Mouse (Mus musculus) kidney, embryonic 14.5 days (tissue): ENCODE results near the gene C1s2. TPM values are rescaled to one million over a fixed set of nuclear protein-coding genes. Genes with fewer than 3 reads are reported as not detected.
A peak's percentile ranks its signal among the peaks of the same experiment; 100 is the strongest.
"Not testable (repeated sequence)": the region's sequence is repeated elsewhere in the genome, so short reads cannot be mapped to it uniquely, and the experiment has no call there.

Experiments
- ATAC-seq: fragments of 200-750 bp; cut with Nextera tagmentation; 2 replicates; pipeline ENCODE4 v1.8.0; 2017; ENCODE audit warnings: moderate number of reproducible peaks, mild to moderate bottlenecking, moderate TSS enrichment, moderate library complexity; ENCODE audit not compliant: low FRiP score, low TSS enrichment
- H3K27ac ChIP-seq: fragments of 300-500 bp; sonication (generic); 2 replicates; pipeline ENCODE4 v1.5.1; 2014; ENCODE audit warnings: low read depth, mild to moderate bottlenecking, low read length, moderate library complexity, mixed read lengths
- H3K27me3 ChIP-seq: fragments of 300-500 bp; sonication (generic); 2 replicates; pipeline ENCODE4 v1.6.1; 2014; ENCODE audit warnings: mild to moderate bottlenecking, low read length; ENCODE audit not compliant: control insufficient read depth, insufficient read depth
- H3K36me3 ChIP-seq: fragments of 300-500 bp; sonication (generic); 2 replicates; pipeline ENCODE4 v1.6.1; 2014; ENCODE audit warnings: low read length, mixed read lengths; ENCODE audit not compliant: control insufficient read depth, insufficient read depth
- H3K4me1 ChIP-seq: fragments of 300-500 bp; sonication (generic); 2 replicates; pipeline ENCODE4 v1.6.1; 2014; ENCODE audit warnings: low read length, mixed read lengths; ENCODE audit not compliant: control insufficient read depth, insufficient read depth
- H3K4me2 ChIP-seq: fragments of 300-500 bp; sonication (generic); replicated peaks from 2 replicates; pipeline ENCODE4 v1.6.1; 2014; ENCODE audit warnings: low read depth, mild to moderate bottlenecking, low read length
- H3K4me3 ChIP-seq: fragments of 300-500 bp; sonication (generic); 2 replicates; pipeline ENCODE4 v1.5.1; 2014; ENCODE audit warnings: mild to moderate bottlenecking, low read length
- H3K9ac ChIP-seq: fragments of 300-500 bp; sonication (generic); 2 replicates; pipeline ENCODE4 v1.6.1; 2014; ENCODE audit warnings: low read depth, mild to moderate bottlenecking, low read length, moderate library complexity
- H3K9me3 ChIP-seq: fragments of 300-500 bp; sonication (generic); 2 replicates; pipeline ENCODE4 v1.6.1; 2016; ENCODE audit warnings: low read length; ENCODE audit not compliant: control insufficient read depth
- WGBS: fragments of 180-500 bp; shearing (Covaris S2); extraction: QIAGEN DNeasy Blood & Tissue Kit; methylation state at CpG from one replicate; pipeline ENCODE4 v1.1.7; 2014; 5-methylcytosine and 5-hydroxymethylcytosine counted together
- polyA plus RNA-seq: library from polyadenylated mRNA; unstranded; fragments of >200 nt; fragmentation: Nextera tagmentation; extraction: Ambion mirVana; gene quantifications from 2 replicates; pipeline ENCODE4 v1.2.1, GENCODE M21; 2014

Gene C1s2
- polyA plus RNA-seq, 1 experiment from 2014 or later = 0.08 TPM

- Histone ChIP-seq H3K4me1 (no peaks in the 10 kb centered on the region), H3K27ac (no peak overlapping the region), H3K9me3 (peaks cover 7% of the 10 kb centered on the region; the same call in 1 of the 2 replicates), H3K9ac (no peak overlapping the region), H3K27me3 (no peaks in the 10 kb centered on the region), H3K36me3 (no peaks in the 10 kb centered on the region), H3K4me3 (no peak overlapping the region), H3K4me2 (no peak overlapping the region)
- no peak for ATAC-seq
- WGBS = 79% methylated on average over 2 of the region's 2 CpGs
These were observed 22.2 kb upstream of the C1s2 start for GRCm38 (mm10) chr6:124658067-124658466.

DNA sequence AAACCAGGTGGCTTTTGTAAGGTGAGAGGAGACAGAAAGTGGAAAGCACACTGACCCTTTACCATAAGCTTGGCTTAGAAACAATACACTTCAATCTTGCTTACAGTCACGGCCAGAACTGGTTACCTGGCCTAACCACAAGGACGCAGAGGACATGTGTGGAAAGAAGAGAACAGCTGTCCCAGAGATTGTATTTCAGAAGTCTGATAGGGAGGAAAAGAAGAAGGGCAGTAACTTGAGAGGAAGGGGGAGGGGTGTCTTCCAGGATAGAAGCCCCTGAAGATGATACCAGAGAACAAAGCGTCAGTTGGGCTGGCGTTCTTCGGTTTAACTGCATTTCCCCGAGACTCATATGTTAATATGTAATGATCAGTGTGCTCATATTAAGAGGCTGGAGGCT lies 20.0 kb upstream of the C1s2 start:
- Histone ChIP-seq H3K36me3 (no peaks in the 10 kb centered on the region), H3K4me1 (no peaks in the 10 kb centered on the region), H3K27ac (peak overlapping the region; percentile 18; the same call in 1 of the 2 replicates), H3K27me3 (no peaks in the 10 kb centered on the region), H3K4me3 (no peak overlapping the region), H3K4me2 (no peak overlapping the region), H3K9ac (no peak overlapping the region), H3K9me3 (peaks cover 8% of the 10 kb centered on the region; the same call in 1 of the 2 replicates)
- peak; percentile 53; the same call in 1 of the 2 replicates for ATAC-seq
- WGBS = 37% methylated on average over 6 of the region's 6 CpGs

DNA sequence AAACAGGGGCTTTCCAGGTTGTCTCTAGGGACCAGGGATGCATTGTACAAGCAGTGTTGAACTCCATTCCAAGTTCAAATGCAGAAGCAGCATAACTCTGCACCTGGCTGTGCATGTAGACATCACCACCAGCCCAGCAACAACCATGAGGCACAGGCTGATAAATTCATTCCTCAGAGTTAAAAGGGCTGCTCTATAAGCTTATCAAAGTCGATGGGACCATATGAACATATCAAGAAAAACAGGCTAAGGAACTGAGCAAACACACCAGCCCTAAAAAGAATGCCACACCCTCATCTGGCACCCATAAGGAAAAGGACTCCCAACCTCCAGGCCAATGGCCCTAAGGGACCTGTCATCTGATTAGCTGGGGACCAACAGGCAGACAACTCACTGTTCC lies 10.5 kb upstream of the C1s2 start:
- no peak overlapping the region for H3K27ac ChIP-seq
- H3K4me1 ChIP-seq = no peaks in the 10 kb centered on the region
- no peak overlapping the region for H3K4me3 ChIP-seq
- H3K27me3 ChIP-seq = no peaks in the 10 kb centered on the region
- H3K4me2 ChIP-seq = no peak overlapping the region
- WGBS = 78% methylated on average over 1 of the region's 1 CpGs
- no peaks in the 10 kb centered on the region for H3K36me3 ChIP-seq
- no peak for ATAC-seq
- no peaks in the 10 kb centered on the region for H3K9me3 ChIP-seq
- no peak overlapping the region for H3K9ac ChIP-seq

GRCm38 (mm10) chr6:124640997-124641396 lies 5.1 kb upstream of the C1s2 start:
- Histone ChIP-seq H3K27ac (no peak overlapping the region), H3K36me3 (no peaks in the 10 kb centered on the region), H3K4me2 (no peak overlapping the region), H3K4me1 (no peaks in the 10 kb centered on the region), H3K27me3 (no peaks in the 10 kb centered on the region), H3K9ac (no peak overlapping the region), H3K9me3 (no peaks in the 10 kb centered on the region), H3K4me3 (no peak overlapping the region)
- WGBS = 39% methylated on average over 8 of the region's 8 CpGs
- ATAC-seq = 0 out of 2 replicates have a peak, but pooled peaks have one; percentile 21

- no peak overlapping the region for H3K4me2 ChIP-seq
- H3K9ac ChIP-seq = no peak overlapping the region
- H3K36me3 ChIP-seq = no peaks in the 10 kb centered on the region
- no peaks in the 10 kb centered on the region for H3K27me3 ChIP-seq
- no peak overlapping the region for H3K4me3 ChIP-seq
- no peaks in the 10 kb centered on the region for H3K9me3 ChIP-seq
- no peak; the same call in 1 of the 2 replicates for ATAC-seq
- no peak overlapping the region for H3K27ac ChIP-seq
- 78% methylated on average over 3 of the region's 4 CpGs for WGBS
- no peaks in the 10 kb centered on the region for H3K4me1 ChIP-seq
These were observed 4.2 kb upstream of the C1s2 start for GRCm38 (mm10) chr6:124640041-124640440.

- H3K27me3 ChIP-seq, H3K9me3 ChIP-seq, H3K4me1 ChIP-seq, H3K36me3 ChIP-seq, H3K4me3 ChIP-seq, H3K4me2 ChIP-seq, H3K9ac ChIP-seq, H3K27ac ChIP-seq: not testable (repeated sequence)
- WGBS = 31% methylated on average over 6 of the region's 6 CpGs
- peak; percentile 68 for ATAC-seq
These were observed 1.1 kb upstream of the C1s2 start for GRCm38 (mm10) chr6:124636858-124637460.

DNA sequence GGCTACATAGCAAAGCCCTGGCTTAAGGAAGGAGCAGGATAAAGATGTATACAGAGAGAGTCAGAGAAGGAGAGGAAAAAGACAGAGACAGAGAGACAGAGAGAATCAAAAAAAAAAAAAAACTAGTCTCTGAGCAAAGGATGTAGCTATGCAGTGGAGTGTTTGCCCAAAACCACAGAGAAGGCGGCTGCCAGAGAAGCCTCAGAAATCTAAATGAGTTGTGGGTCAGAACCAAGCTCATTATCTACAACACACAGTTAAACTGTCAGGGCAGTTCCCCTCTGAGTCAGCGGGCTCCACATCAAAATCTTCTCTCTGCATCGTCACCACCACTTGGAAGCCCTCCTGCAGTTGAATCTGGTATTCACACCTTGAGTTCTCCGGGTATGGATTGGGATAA lies 5.1 kb downstream of the C1s2 start:
- no peaks in the 10 kb centered on the region for H3K4me1 ChIP-seq
- H3K27me3 ChIP-seq = no peaks in the 10 kb centered on the region
- ATAC-seq = no peak
- no peak overlapping the region for H3K4me2 ChIP-seq
- no peak overlapping the region for H3K27ac ChIP-seq
- no peak overlapping the region for H3K9ac ChIP-seq
- WGBS = 92% methylated on average over 4 of the region's 4 CpGs
- H3K36me3 ChIP-seq = no peaks in the 10 kb centered on the region
- no peaks in the 10 kb centered on the region for H3K9me3 ChIP-seq
- H3K4me3 ChIP-seq = no peak overlapping the region

- H3K4me2 ChIP-seq, H3K9ac ChIP-seq, H3K36me3 ChIP-seq, H3K27ac ChIP-seq, ATAC-seq, H3K27me3 ChIP-seq, H3K9me3 ChIP-seq, H3K4me1 ChIP-seq, H3K4me3 ChIP-seq: not testable (repeated sequence)
- WGBS = 54% methylated on average over 1 of the region's 1 CpGs
These were observed 9.7 kb downstream of the C1s2 start for GRCm38 (mm10) chr6:124626184-124626583.

- no peaks in the 10 kb centered on the region for H3K4me1 ChIP-seq
- H3K4me3 ChIP-seq = no peak overlapping the region
- H3K9me3 ChIP-seq = peaks cover 3% of the 10 kb centered on the region; the same call in 1 of the 2 replicates
- no peak for ATAC-seq
- H3K4me2 ChIP-seq = no peak overlapping the region
- H3K9ac ChIP-seq = no peak overlapping the region
- H3K27me3 ChIP-seq = no peaks in the 10 kb centered on the region
- 85% methylated on average over 13 of the region's 13 CpGs for WGBS
- no peak overlapping the region for H3K27ac ChIP-seq
- H3K36me3 ChIP-seq = no peaks in the 10 kb centered on the region
These were observed 10.3 kb downstream of the C1s2 start for GRCm38 (mm10) chr6:124625612-124626011.
